Mouse (Mus musculus) embryonic facial prominence, embryonic 12.5 days (tissue): ENCODE results near the gene Spats1. TPM values are rescaled to one million over a fixed set of nuclear protein-coding genes. Genes with fewer than 3 reads are reported as not detected.
A peak's percentile ranks its signal among the peaks of the same experiment; 100 is the strongest.

ENCODE experiments used
- ATAC-seq: fragments of 200-750 bp; cut with Nextera tagmentation; 2 replicates; pipeline ENCODE4 v1.8.0; 2017; ENCODE audit not compliant: insufficient number of reproducible peaks, insufficient read depth, low FRiP score, low TSS enrichment
- H3K27ac ChIP-seq: fragments of 300-500 bp; sonication (generic); 2 replicates; pipeline ENCODE4 v1.5.1; 2016; ENCODE audit warnings: mild to moderate bottlenecking
- H3K27me3 ChIP-seq: fragments of 300-500 bp; sonication (generic); 2 replicates; pipeline ENCODE4 v1.6.1; 2016; ENCODE audit warnings: mild to moderate bottlenecking, moderate library complexity
- H3K36me3 ChIP-seq: fragments of 300-500 bp; sonication (generic); 2 replicates; pipeline ENCODE4 v1.6.1; 2016; ENCODE audit warnings: mild to moderate bottlenecking
- H3K4me1 ChIP-seq: fragments of 300-500 bp; sonication (generic); 2 replicates; pipeline ENCODE4 v1.6.1; 2016
- H3K4me2 ChIP-seq: fragments of 300-500 bp; sonication (generic); replicated peaks from 2 replicates; pipeline ENCODE4 v1.6.1; 2016; ENCODE audit warnings: mild to moderate bottlenecking, moderate library complexity
- H3K4me3 ChIP-seq: fragments of 300-500 bp; sonication (generic); 2 replicates; pipeline ENCODE4 v1.5.1; 2016; ENCODE audit warnings: mild to moderate bottlenecking
- H3K9ac ChIP-seq: fragments of 300-500 bp; sonication (generic); 2 replicates; pipeline ENCODE4 v1.6.1; 2016; ENCODE audit warnings: mild to moderate bottlenecking, moderate library complexity
- H3K9me3 ChIP-seq: fragments of 300-500 bp; sonication (generic); 2 replicates; pipeline ENCODE4 v1.6.1; 2016; ENCODE audit warnings: mild to moderate bottlenecking, moderate library complexity
- WGBS: fragments of 180-500 bp; shearing (Covaris S2); methylation state at CpG from one replicate; pipeline ENCODE4 v1.1.7; 2016; 5-methylcytosine and 5-hydroxymethylcytosine counted together
- polyA plus RNA-seq: library from polyadenylated mRNA; unstranded; fragments of >200 nt; fragmentation: Nextera tagmentation; extraction: Ambion mirVana; gene quantifications from 2 replicates; pipeline ENCODE4 v1.2.1, GENCODE M21; 2016

The Spats1 gene
- polyA plus RNA-seq, 1 experiment from 2014 or later: 0.49 TPM

- ATAC-seq: no peak
- no peak overlapping the region for H3K4me3 ChIP-seq
- H3K4me1 ChIP-seq: peaks cover 10% of the 10 kb centered on the region
- H3K9me3 ChIP-seq: no peaks in the 10 kb centered on the region
- H3K4me2 ChIP-seq: no peak overlapping the region
- no peaks in the 10 kb centered on the region for H3K27me3 ChIP-seq
- H3K36me3 ChIP-seq: peaks cover 31% of the 10 kb centered on the region
- H3K27ac ChIP-seq: no peak overlapping the region
- 95% methylated on average over 4 of the region's 4 CpGs for WGBS
- no peak overlapping the region for H3K9ac ChIP-seq
These were observed 35.7 kb upstream of the Spats1 start for GRCm38 (mm10) chr17:45510871-45511270.

GRCm38 (mm10) chr17:45506700-45507189 lies 31.5 kb upstream of the Spats1 start, which contains the start of gene Aars2:
Gene Aars2, plus strand, starts transcription at chr17:45506841.
- H3K27ac ChIP-seq: peak within 1 kb of the TSS; percentile 76
- peak within 1 kb of the TSS; percentile 64 for H3K9ac ChIP-seq
- WGBS: under 1% methylated on average over 42 of the region's 42 CpGs
- no peaks in the 10 kb centered on the region for H3K27me3 ChIP-seq
- ATAC-seq: peak; percentile 82
- H3K4me3 ChIP-seq: peak within 1 kb of the TSS; percentile 64
- peaks cover 10% of the 10 kb centered on the region for H3K4me1 ChIP-seq
- H3K4me2 ChIP-seq: peak within 1 kb of the TSS; percentile 43
- H3K9me3 ChIP-seq: no peaks in the 10 kb centered on the region
- H3K36me3 ChIP-seq: peaks cover 28% of the 10 kb centered on the region

GRCm38 (mm10) chr17:45505941-45506465 lies 30.8 kb upstream of the Spats1 start:
- Histone ChIP-seq H3K36me3 (peaks cover 22% of the 10 kb centered on the region), H3K27me3 (no peaks in the 10 kb centered on the region), H3K4me3 (no peak overlapping the region), H3K4me1 (peaks cover 10% of the 10 kb centered on the region), H3K27ac (no peak overlapping the region), H3K9ac (peak overlapping the region; percentile 64; the same call in 1 of the 2 replicates), H3K9me3 (no peaks in the 10 kb centered on the region), H3K4me2 (no peak overlapping the region)
- WGBS: 73% methylated on average over 6 of the region's 6 CpGs
- ATAC-seq: no peak

- Histone ChIP-seq H3K4me2 (no peak overlapping the region), H3K4me1 (peaks cover 10% of the 10 kb centered on the region), H3K4me3 (no peak overlapping the region), H3K27me3 (no peaks in the 10 kb centered on the region), H3K9ac (no peak overlapping the region), H3K27ac (no peak overlapping the region), H3K36me3 (peaks cover 2% of the 10 kb centered on the region; the same call in 1 of the 2 replicates), H3K9me3 (no peaks in the 10 kb centered on the region)
- no peak for ATAC-seq
- 59% methylated on average over 5 of the region's 5 CpGs for WGBS
These were observed 28.2 kb upstream of the Spats1 start for GRCm38 (mm10) chr17:45503301-45503973.

GRCm38 (mm10) chr17:45502324-45502723 lies 27.1 kb upstream of the Spats1 start:
- no peak overlapping the region for H3K4me2 ChIP-seq
- no peaks in the 10 kb centered on the region for H3K27me3 ChIP-seq
- 58% methylated on average over 4 of the region's 4 CpGs for WGBS
- no peak for ATAC-seq
- H3K4me1 ChIP-seq: peaks cover 5% of the 10 kb centered on the region
- no peak overlapping the region for H3K4me3 ChIP-seq
- H3K9me3 ChIP-seq: no peaks in the 10 kb centered on the region
- H3K36me3 ChIP-seq: no peaks in the 10 kb centered on the region
- H3K27ac ChIP-seq: no peak overlapping the region
- H3K9ac ChIP-seq: no peak overlapping the region

- Histone ChIP-seq H3K4me1 (no peaks in the 10 kb centered on the region), H3K9me3 (no peaks in the 10 kb centered on the region), H3K36me3 (no peaks in the 10 kb centered on the region), H3K9ac (no peak overlapping the region), H3K27ac (no peak overlapping the region), H3K4me2 (no peak overlapping the region), H3K4me3 (no peak overlapping the region), H3K27me3 (no peaks in the 10 kb centered on the region)
- ATAC-seq: no peak
- 28% methylated on average over 4 of the region's 4 CpGs for WGBS
These were observed 25.8 kb upstream of the Spats1 start for GRCm38 (mm10) chr17:45500981-45501380.

- WGBS: 47% methylated on average over 2 of the region's 2 CpGs
- no peak overlapping the region for H3K4me3 ChIP-seq
- H3K9me3 ChIP-seq: no peaks in the 10 kb centered on the region
These were observed 24.3 kb upstream of the Spats1 start for GRCm38 (mm10) chr17:45499516-45499915.

GRCm38 (mm10) chr17:45498397-45498796 lies 23.2 kb upstream of the Spats1 start:
- H3K36me3 ChIP-seq: no peaks in the 10 kb centered on the region
- no peak for ATAC-seq
- no peaks in the 10 kb centered on the region for H3K9me3 ChIP-seq
- no peak overlapping the region for H3K4me3 ChIP-seq
- 0 out of 2 replicates have a peak, but pooled peaks cover 2% of the 10 kb centered on the region for H3K27me3 ChIP-seq
- 83% methylated on average over 13 of the region's 13 CpGs for WGBS
- no peak overlapping the region for H3K4me2 ChIP-seq
- H3K4me1 ChIP-seq: no peaks in the 10 kb centered on the region
- no peak overlapping the region for H3K9ac ChIP-seq
- H3K27ac ChIP-seq: no peak overlapping the region

More at GRCm38 (mm10) chr17:45499516-45499915, 24.3 kb upstream of the Spats1 start:
- Histone ChIP-seq H3K36me3 (no peaks in the 10 kb centered on the region), H3K4me2 (no peak overlapping the region), H3K27ac (no peak overlapping the region), H3K9ac (no peak overlapping the region), H3K4me1 (no peaks in the 10 kb centered on the region), H3K27me3 (0 out of 2 replicates have a peak, but pooled peaks cover 2% of the 10 kb centered on the region)
- ATAC-seq: no peak

- H3K4me3 ChIP-seq: no peak overlapping the region
- no peak for ATAC-seq
- H3K27me3 ChIP-seq: 0 out of 2 replicates have a peak, but pooled peaks cover 2% of the 10 kb centered on the region
- no peaks in the 10 kb centered on the region for H3K4me1 ChIP-seq
- H3K36me3 ChIP-seq: no peaks in the 10 kb centered on the region
- WGBS: 71% methylated on average over 11 of the region's 11 CpGs
- no peak overlapping the region for H3K9ac ChIP-seq
- H3K4me2 ChIP-seq: no peak overlapping the region
- H3K27ac ChIP-seq: no peak overlapping the region
- no peaks in the 10 kb centered on the region for H3K9me3 ChIP-seq
These were observed 20.2 kb upstream of the Spats1 start for GRCm38 (mm10) chr17:45495398-45495797.

GRCm38 (mm10) chr17:45490532-45491154 lies 15.4 kb upstream of the Spats1 start:
- Histone ChIP-seq H3K4me2 (no peak overlapping the region), H3K4me1 (no peaks in the 10 kb centered on the region), H3K9me3 (no peaks in the 10 kb centered on the region), H3K4me3 (no peak overlapping the region), H3K27me3 (0 out of 2 replicates have a peak, but pooled peaks cover 6% of the 10 kb centered on the region), H3K27ac (no peak overlapping the region), H3K36me3 (no peaks in the 10 kb centered on the region), H3K9ac (no peak overlapping the region)
- 71% methylated on average over 13 of the region's 13 CpGs for WGBS
- ATAC-seq: no peak

GRCm38 (mm10) chr17:45489736-45490135 lies 14.5 kb upstream of the Spats1 start:
- Histone ChIP-seq H3K27ac (no peak overlapping the region), H3K9ac (no peak overlapping the region), H3K27me3 (0 out of 2 replicates have a peak, but pooled peaks cover 4% of the 10 kb centered on the region), H3K36me3 (no peaks in the 10 kb centered on the region), H3K4me2 (no peak overlapping the region), H3K4me1 (no peaks in the 10 kb centered on the region), H3K9me3 (no peaks in the 10 kb centered on the region), H3K4me3 (no peak overlapping the region)
- 85% methylated on average over 6 of the region's 6 CpGs for whole genome bisulfite sequencing
- ATAC-seq: no peak
